13 mouse cellular contexts compared by ENCODE assay signal in the genomic region with DNA sequence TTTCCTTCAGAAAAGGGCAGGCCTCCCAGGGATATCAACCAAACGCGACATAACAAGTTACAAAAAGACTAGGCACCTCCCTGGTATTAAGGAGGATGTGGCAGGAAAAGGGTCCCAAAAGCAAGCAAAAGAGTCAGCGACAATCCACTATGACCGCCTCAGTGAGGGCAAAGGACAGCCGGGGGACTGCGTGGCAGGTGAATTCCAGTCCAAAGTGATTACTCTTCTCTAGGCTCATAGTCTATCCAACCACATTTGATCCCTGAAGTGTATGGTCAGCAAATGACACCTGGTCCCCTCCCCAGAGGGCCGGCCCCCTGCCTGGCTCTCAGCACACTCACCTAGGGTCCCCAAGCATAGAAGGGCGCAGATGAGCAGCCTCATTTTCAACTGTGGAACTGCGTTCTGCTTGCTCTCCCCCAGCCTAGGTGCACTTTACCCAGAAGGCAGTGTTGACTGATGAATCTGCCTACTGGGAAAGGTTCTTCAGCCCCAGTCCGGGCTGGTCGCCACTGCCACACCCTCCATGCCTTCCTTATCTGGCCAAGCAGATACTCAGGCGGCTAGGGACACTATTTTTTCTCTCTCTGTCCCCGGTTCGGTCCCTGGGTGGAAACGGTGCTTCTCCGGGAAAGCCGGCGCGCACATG. TPM values are rescaled to one million over a fixed set of nuclear protein-coding genes. Genes with fewer than 3 reads are reported as not detected.
A peak's percentile ranks its signal among the peaks of the same experiment; 100 is the strongest.
DNase-seq lines count a peak whose midpoint lies in the region; ATAC-seq and TF ChIP-seq lines count a peak whose summit lies in the region.
"Had no signal": no experiment of that assay in that cellular context is flagged by ENCODE, and none has a peak within 500 bp of the region (broad histone marks: within the 10 kb centered on the region; RNA-seq: fewer than 3 reads in every experiment).

No protein-coding gene starts in this region.

- TF ChIP-seq POLR2A in spleen, adult 2 months (IDR thresholded peaks at IDR 0.05; ENCODE audit: low read depth, low read length) = no peak

- TF ChIP-seq CTCF in spleen, adult 2 months (IDR thresholded peaks at IDR 0.05; ENCODE audit: extremely low read depth, insufficient read depth, insufficient read length, insufficient replicate concordance) = no peak

- peak overlapping the region; percentile 35 for H3K4me3 ChIP-seq in heart, embryonic 13.5 days
- H3K4me3 ChIP-seq in intestine, embryonic 16.5 days (ENCODE audit: low read length) = no peak overlapping the region
- H3K4me3 ChIP-seq in spleen, adult 2 months (ENCODE audit: extremely low read depth, insufficient read depth, insufficient read length) = peak overlapping the region; percentile 20; the same call in 1 of the 2 replicates
- H3K4me3 ChIP-seq: hindbrain, embryonic 13.5 days; limb, embryonic 12.5 days; midbrain, embryonic 15.5 days had no signal

- H3K27me3 ChIP-seq in heart, embryonic 13.5 days (replicated peaks) = no peaks in the 10 kb centered on the region
- H3K27me3 ChIP-seq in intestine, embryonic 16.5 days (replicated peaks; ENCODE audit: control insufficient read depth, insufficient read depth, low read length) = no peaks in the 10 kb centered on the region
- H3K27me3 ChIP-seq in spleen, adult 2 months (ENCODE audit: control insufficient read depth, insufficient read depth, low read length) = no peaks in the 10 kb centered on the region
- H3K27me3 ChIP-seq: hindbrain, embryonic 13.5 days; limb, embryonic 12.5 days; midbrain, embryonic 15.5 days had no signal

- intact Hi-C loops in heart, postnatal 36 days (cut with DNase I) = no loop called here

- no peaks in the 10 kb centered on the region for H3K9me3 ChIP-seq in heart, embryonic 13.5 days
- no peaks in the 10 kb centered on the region for H3K9me3 ChIP-seq in intestine, embryonic 16.5 days (ENCODE audit: control insufficient read depth, low read length)
- H3K9me3 ChIP-seq: hindbrain, embryonic 13.5 days; limb, embryonic 12.5 days; midbrain, embryonic 15.5 days had no signal

- peak overlapping the region; percentile 36 for H3K4me2 ChIP-seq in heart, embryonic 13.5 days
- no peak overlapping the region for H3K4me2 ChIP-seq in intestine, embryonic 16.5 days (ENCODE audit: low read depth, low read length)
- H3K4me2 ChIP-seq: hindbrain, embryonic 13.5 days; limb, embryonic 12.5 days; midbrain, embryonic 15.5 days had no signal

- H3K4me1 ChIP-seq in heart, embryonic 13.5 days = peaks cover 7% of the 10 kb centered on the region; the same call in 1 of the 2 replicates
- no peaks in the 10 kb centered on the region for H3K4me1 ChIP-seq in intestine, embryonic 16.5 days (ENCODE audit: control insufficient read depth, insufficient read depth, low read length)
- no peaks in the 10 kb centered on the region for H3K4me1 ChIP-seq in spleen, adult 2 months (ENCODE audit: control insufficient read depth, insufficient read depth, insufficient read length)
- H3K4me1 ChIP-seq: hindbrain, embryonic 13.5 days; limb, embryonic 12.5 days; midbrain, embryonic 15.5 days had no signal

- peak; percentile 72 for ATAC-seq in heart, embryonic 13.5 days (ENCODE audit: extremely low read depth, insufficient number of reproducible peaks, low FRiP score, low TSS enrichment)
- peak; percentile 90 for ATAC-seq in intestine, embryonic 16.5 days
- ATAC-seq: midbrain, embryonic 15.5 days had no signal

- peak overlapping the region; percentile 69 for H3K27ac ChIP-seq in heart, embryonic 13.5 days (replicated peaks)
- H3K27ac ChIP-seq in intestine, embryonic 16.5 days (ENCODE audit: low read length) = no peak overlapping the region
- H3K27ac ChIP-seq in spleen, adult 2 months (ENCODE audit: insufficient read depth, low read length) = peak overlapping the region; percentile 37; the same call in 1 of the 2 replicates
- H3K27ac ChIP-seq: hindbrain, embryonic 13.5 days; midbrain, embryonic 15.5 days had no signal

- H3K36me3 ChIP-seq in heart, embryonic 13.5 days = no peaks in the 10 kb centered on the region
- no peaks in the 10 kb centered on the region for H3K36me3 ChIP-seq in intestine, embryonic 16.5 days (ENCODE audit: control insufficient read depth, insufficient read depth, low read length)
- H3K36me3 ChIP-seq in spleen, adult 2 months (ENCODE audit: control insufficient read depth, insufficient read depth, low read length) = no peaks in the 10 kb centered on the region
- H3K36me3 ChIP-seq: hindbrain, embryonic 13.5 days; limb, embryonic 12.5 days; midbrain, embryonic 15.5 days had no signal

- peak overlapping the region; percentile 13; the same call in 1 of the 2 replicates for H3K9ac ChIP-seq in heart, embryonic 13.5 days
- no peak overlapping the region for H3K9ac ChIP-seq in intestine, embryonic 16.5 days (ENCODE audit: low read depth, low read length)
- H3K9ac ChIP-seq: hindbrain, embryonic 13.5 days; limb, embryonic 12.5 days; midbrain, embryonic 15.5 days had no signal

- WGBS in heart, embryonic 13.5 days = 54% methylated on average over 19 of the region's 19 CpGs
- 68% methylated on average over 19 of the region's 19 CpGs for WGBS in intestine, embryonic 16.5 days
- WGBS in spleen, adult 2 months = 88% methylated on average over 19 of the region's 19 CpGs

- no peak for DNase-seq in heart, postnatal 36 days
- DNase-seq in MEL-GATA-1-ER (ENCODE audit: extremely low read depth, low read depth) = peak; percentile 74
- no peak for DNase-seq in spleen, adult 2 months (ENCODE audit: low read depth in 1 of 2, low spot score in 2 of 2)
- no peak for DNase-seq in gastrocnemius, postnatal 10 days
- no peak for DNase-seq in ovary, adult 18-20 months (ENCODE audit: low spot score)
- DNase-seq in kidney, postnatal 10 days = no peak
- DNase-seq: gastrocnemius, postnatal 14 days had no signal

RNA-seq across cellular contexts. Expression of gene 1300017J02Rik, which starts 16.9 kb away (rescaled TPM):
- 2.3 and 3.5 TPM in 2 replicates for polyA plus RNA-seq in heart, embryonic 13.5 days (2015; fragmentation: Nextera tagmentation; extraction: Ambion mirVana)
- total RNA-seq in heart, postnatal 36 days (2021) = not detected
- 1.8 and 2.9 TPM in 2 replicates for polyA plus RNA-seq in intestine, embryonic 16.5 days (2015; fragmentation: Nextera tagmentation; extraction: Ambion mirVana)
- 5.5 and 8.0 TPM in 2 replicates for polyA plus RNA-seq in spleen, adult 2 months (2012; rRNA removed)
- under 1 TPM in 1 of 2 experiments, not detected in 1; 0.43 TPM for total RNA-seq in gastrocnemius, postnatal 10 days (2021)

RNA-seq across cellular contexts. Expression of gene Topbp1, which starts 17.1 kb away (rescaled TPM):
- polyA plus RNA-seq in heart, embryonic 13.5 days (2015; fragmentation: Nextera tagmentation; extraction: Ambion mirVana) = 39.8 and 42.4 TPM in 2 replicates
- total RNA-seq in heart, postnatal 36 days (2021) = 10 to 100 TPM in 1 of 2 experiments, 1 to 10 TPM in 1; 9.1 to 13.2 TPM
- polyA plus RNA-seq in intestine, embryonic 16.5 days (2015; fragmentation: Nextera tagmentation; extraction: Ambion mirVana) = 29.3 and 34.5 TPM in 2 replicates
- polyA plus RNA-seq in spleen, adult 2 months (2012; rRNA removed) = 13.0 and 13.9 TPM in 2 replicates
- total RNA-seq in gastrocnemius, postnatal 10 days (2021) = 10 to 100 TPM; 17.7 to 24.0 TPM

RNA-seq across cellular contexts. Expression of gene Trf, which starts 57.7 kb away (rescaled TPM):
- 45.3 and 111 TPM in 2 replicates for polyA plus RNA-seq in heart, embryonic 13.5 days (2015; fragmentation: Nextera tagmentation; extraction: Ambion mirVana)
- 10 to 100 TPM; 53.3 to 56.3 TPM for total RNA-seq in heart, postnatal 36 days (2021)
- polyA plus RNA-seq in intestine, embryonic 16.5 days (2015; fragmentation: Nextera tagmentation; extraction: Ambion mirVana) = 249 and 380 TPM in 2 replicates
- polyA plus RNA-seq in spleen, adult 2 months (2012; rRNA removed) = 259 and 287 TPM in 2 replicates
- 10 to 100 TPM; 12.1 to 27.5 TPM for total RNA-seq in gastrocnemius, postnatal 10 days (2021)
- polyA plus RNA-seq: C2C12 had no signal

RNA-seq across cellular contexts. Expression of gene Gm20425, which starts 57.9 kb away (rescaled TPM):
- not detected in 2 replicates for polyA plus RNA-seq in heart, embryonic 13.5 days (2015; fragmentation: Nextera tagmentation; extraction: Ambion mirVana)
- 1 to 10 TPM; 6.7 to 8.7 TPM for total RNA-seq in heart, postnatal 36 days (2021)
- not detected in 2 replicates for polyA plus RNA-seq in intestine, embryonic 16.5 days (2015; fragmentation: Nextera tagmentation; extraction: Ambion mirVana)
- polyA plus RNA-seq in spleen, adult 2 months (2012; rRNA removed) = 2.6 TPM in 1 of 2 replicates, not detected in the other
- 1 to 10 TPM; 4.7 to 5.1 TPM for total RNA-seq in gastrocnemius, postnatal 10 days (2021)
- polyA plus RNA-seq: C2C12; midbrain, embryonic 15.5 days had no signal
